ENCODE assay signal across 8 mouse cellular contexts in the genomic region with DNA sequence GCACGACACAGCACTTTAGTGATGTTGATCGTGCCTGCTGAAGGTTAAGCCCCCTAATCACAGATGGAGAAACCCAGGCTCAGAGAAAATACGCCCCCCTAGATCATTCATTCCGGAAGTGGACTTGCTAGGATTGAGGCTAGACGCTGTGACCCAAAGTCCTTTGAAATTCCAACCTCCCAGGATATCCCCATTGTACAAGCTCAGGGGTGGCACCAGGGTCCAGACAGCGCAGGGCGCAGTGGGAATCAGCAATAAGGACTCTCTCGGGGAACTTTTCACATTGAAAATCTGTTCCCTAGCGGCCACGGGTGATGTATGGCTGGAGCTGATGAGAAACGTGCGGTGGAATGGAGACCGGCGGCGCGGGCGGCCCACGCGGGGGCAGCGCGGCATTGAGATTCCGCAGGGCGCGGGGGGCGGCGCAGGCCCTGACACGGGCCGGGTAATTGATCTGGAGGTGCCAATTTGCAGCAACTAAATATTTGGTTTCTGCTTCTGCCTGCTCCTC. TPM values are rescaled to one million over a fixed set of nuclear protein-coding genes. Genes with fewer than 3 reads are reported as not detected.
DNase-seq lines count a peak whose midpoint lies in the region; ATAC-seq lines count a peak whose summit lies in the region.

No protein-coding gene starts in this region.

- DNase-seq in kidney, postnatal 25 days = no peak
- DNase-seq in embryonic facial prominence, embryonic 14.5 days (ENCODE audit: low spot score) = no peak
- DNase-seq in neural tube, embryonic 10.5 days (ENCODE audit: extremely low spot score, low spot score) = peak; percentile 42
- DNase-seq in adrenal gland, adult (ENCODE audit: inconsistent age in 2 of 2, low spot score in 1 of 2) = no peak
- no peak for DNase-seq in cerebellum, postnatal 4 days (ENCODE audit: low spot score in 2 of 2)
- no peak for DNase-seq in ovary, postnatal 10 days (ENCODE audit: low spot score)

- ATAC-seq in kidney, embryonic 14.5 days (ENCODE audit: low FRiP score, low TSS enrichment) = no peak
- ATAC-seq in embryonic facial prominence, embryonic 14.5 days (ENCODE audit: low read depth) = no peak
- ATAC-seq in intestine, embryonic 15.5 days = no peak

- no peak overlapping the region for H3K27ac ChIP-seq in kidney, embryonic 14.5 days (ENCODE audit: low read depth, low read length)
- no peak overlapping the region for H3K27ac ChIP-seq in embryonic facial prominence, embryonic 14.5 days (replicated peaks; ENCODE audit: low read depth, low read length)
- H3K27ac ChIP-seq in intestine, embryonic 15.5 days = no peak overlapping the region

- WGBS in kidney, embryonic 14.5 days = 5% methylated on average over 28 of the region's 28 CpGs
- 4% methylated on average over 27 of the region's 28 CpGs for WGBS in embryonic facial prominence, embryonic 14.5 days
- WGBS in intestine, embryonic 15.5 days = 7% methylated on average over 28 of the region's 28 CpGs

- H3K4me3 ChIP-seq in kidney, embryonic 14.5 days (ENCODE audit: low read length) = peak overlapping the region; percentile 44
- H3K4me3 ChIP-seq in embryonic facial prominence, embryonic 14.5 days (ENCODE audit: low read depth, low read length) = peak overlapping the region; percentile 47
- peak overlapping the region; percentile 37 for H3K4me3 ChIP-seq in intestine, embryonic 15.5 days (replicated peaks)

- H3K9ac ChIP-seq in kidney, embryonic 14.5 days (ENCODE audit: low read depth, low read length) = 0 out of 2 replicates have a peak overlapping the region, but pooled peaks have one; percentile 40
- peak overlapping the region; percentile 55 for H3K9ac ChIP-seq in embryonic facial prominence, embryonic 14.5 days (ENCODE audit: low read depth, low read length)
- H3K9ac ChIP-seq in intestine, embryonic 15.5 days = peak overlapping the region; percentile 39

- H3K27me3 ChIP-seq in kidney, embryonic 14.5 days (ENCODE audit: control insufficient read depth, insufficient read depth, low read length) = peaks cover 28% of the 10 kb centered on the region
- H3K27me3 ChIP-seq in embryonic facial prominence, embryonic 14.5 days (replicated peaks; ENCODE audit: control insufficient read depth, insufficient read depth, low read length) = peaks cover 36% of the 10 kb centered on the region
- peaks cover 24% of the 10 kb centered on the region for H3K27me3 ChIP-seq in intestine, embryonic 15.5 days (replicated peaks)

- peaks cover 16% of the 10 kb centered on the region for H3K4me1 ChIP-seq in kidney, embryonic 14.5 days (ENCODE audit: control insufficient read depth, insufficient read depth, low read length)
- peaks cover 13% of the 10 kb centered on the region; the same call in 1 of the 2 replicates for H3K4me1 ChIP-seq in embryonic facial prominence, embryonic 14.5 days (ENCODE audit: control insufficient read depth, insufficient read depth, low read length)
- H3K4me1 ChIP-seq in intestine, embryonic 15.5 days (replicated peaks) = peaks cover 21% of the 10 kb centered on the region

- H3K4me2 ChIP-seq in kidney, embryonic 14.5 days (replicated peaks; ENCODE audit: low read depth, low read length) = peak overlapping the region; percentile 85
- H3K4me2 ChIP-seq in embryonic facial prominence, embryonic 14.5 days (ENCODE audit: low read depth, low read length) = peak overlapping the region; percentile 76
- peak overlapping the region; percentile 81 for H3K4me2 ChIP-seq in intestine, embryonic 15.5 days (replicated peaks)

- H3K36me3 ChIP-seq in kidney, embryonic 14.5 days (ENCODE audit: control insufficient read depth, insufficient read depth, low read length) = peaks cover 11% of the 10 kb centered on the region
- H3K36me3 ChIP-seq in embryonic facial prominence, embryonic 14.5 days (ENCODE audit: control insufficient read depth, insufficient read depth, low read length) = peaks cover 12% of the 10 kb centered on the region
- 0 out of 2 replicates have a peak, but pooled peaks cover 5% of the 10 kb centered on the region for H3K36me3 ChIP-seq in intestine, embryonic 15.5 days

- H3K9me3 ChIP-seq in kidney, embryonic 14.5 days (ENCODE audit: control insufficient read depth, low read length) = no peaks in the 10 kb centered on the region
- no peaks in the 10 kb centered on the region for H3K9me3 ChIP-seq in embryonic facial prominence, embryonic 14.5 days (ENCODE audit: control insufficient read depth, low read length)
- no peaks in the 10 kb centered on the region for H3K9me3 ChIP-seq in intestine, embryonic 15.5 days

RNA-seq across cellular contexts. Expression of a gene that starts 38.3 kb away (rescaled TPM):
- polyA plus RNA-seq in kidney, embryonic 14.5 days (2014; fragmentation: Nextera tagmentation; extraction: Ambion mirVana) = 54.7 and 63.6 TPM in 2 replicates
- 55.5 and 60.0 TPM in 2 replicates for polyA plus RNA-seq in embryonic facial prominence, embryonic 14.5 days (2014; fragmentation: Nextera tagmentation; extraction: Ambion mirVana)
- polyA plus RNA-seq in intestine, embryonic 15.5 days (2015; fragmentation: Nextera tagmentation; extraction: Ambion mirVana) = 60.0 and 66.6 TPM in 2 replicates

RNA-seq across cellular contexts. Expression of a gene that starts 38.4 kb away (rescaled TPM):
- polyA plus RNA-seq in kidney, embryonic 14.5 days (2014; fragmentation: Nextera tagmentation; extraction: Ambion mirVana) = 225 and 229 TPM in 2 replicates
- polyA plus RNA-seq in embryonic facial prominence, embryonic 14.5 days (2014; fragmentation: Nextera tagmentation; extraction: Ambion mirVana) = 138 and 153 TPM in 2 replicates
- polyA plus RNA-seq in intestine, embryonic 15.5 days (2015; fragmentation: Nextera tagmentation; extraction: Ambion mirVana) = 101 and 105 TPM in 2 replicates

RNA-seq across cellular contexts. Expression of a gene that starts 43.2 kb away (rescaled TPM):
- 6.7 and 8.3 TPM in 2 replicates for polyA plus RNA-seq in kidney, embryonic 14.5 days (2014; fragmentation: Nextera tagmentation; extraction: Ambion mirVana)
- 1.8 and 2.7 TPM in 2 replicates for polyA plus RNA-seq in embryonic facial prominence, embryonic 14.5 days (2014; fragmentation: Nextera tagmentation; extraction: Ambion mirVana)
- polyA plus RNA-seq in intestine, embryonic 15.5 days (2015; fragmentation: Nextera tagmentation; extraction: Ambion mirVana) = 4.2 and 4.4 TPM in 2 replicates
